Mouse (Mus musculus) spleen, adult 2 months (tissue): ENCODE measurements at regions not wholly inside any gene's neighbourhood (a gene's known extent, or its start where the extent isn't known, plus 50 kb on each side); places are given as distances from the start of the nearest gene placed in this dataset.

Experiments used
- CTCF ChIP-seq: fragments of 200-500 bp; IDR thresholded peaks from 2 replicates; pipeline ENCODE4 v1.5.1; 2011; ENCODE audit warnings: mild to moderate bottlenecking, inconsistent platforms; ENCODE audit not compliant: insufficient read depth, insufficient read length, insufficient replicate concordance; ENCODE audit errors: extremely low read depth
- POLR2A ChIP-seq: fragments of 200-500 bp; IDR thresholded peaks from 2 replicates; pipeline ENCODE4 v1.6.1; 2011; ENCODE audit warnings: low read depth, low read length, inconsistent platforms

- TF ChIP-seq POLR2A (no peak), CTCF (no peak)
These were observed 1055.2 kb downstream of the Basp1 start for GRCm38 (mm10) chr15:24358398-24358797.
